Comparison of ENCODE assay signal across 30 mouse cellular contexts in the genomic region with DNA sequence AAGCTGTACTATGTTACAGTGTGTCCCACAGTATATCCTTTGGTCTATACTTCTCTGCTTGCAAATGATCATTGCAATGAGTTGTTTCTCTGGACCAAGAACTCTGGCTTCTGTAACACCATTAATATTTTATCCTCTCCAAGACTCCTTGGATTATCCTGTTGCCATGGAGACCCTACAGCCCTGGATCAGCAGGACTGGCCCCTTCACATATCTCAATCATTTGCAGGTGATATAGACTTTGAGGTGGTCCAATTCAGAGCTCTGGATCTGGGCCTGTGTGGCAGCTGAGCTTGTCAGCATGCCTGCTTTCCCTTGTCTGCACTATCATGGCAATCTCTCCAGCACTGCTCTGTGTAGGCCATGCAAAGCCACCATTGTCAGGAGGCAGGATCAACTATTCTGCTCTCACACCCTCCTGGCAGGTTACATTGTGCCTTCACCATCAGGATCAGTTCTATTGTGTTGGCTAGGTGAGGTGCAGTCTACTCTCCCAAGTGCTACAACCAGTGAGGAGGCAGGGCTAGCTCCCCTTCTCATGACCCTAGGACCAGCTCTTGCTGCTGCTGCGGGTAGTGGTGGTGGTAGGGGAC.
DNase-seq lines count a peak whose midpoint lies in the region; ATAC-seq and TF ChIP-seq lines count a peak whose summit lies in the region.
"Had no signal": no experiment of that assay in that cellular context is flagged by ENCODE, and none has a peak within 500 bp of the region (broad histone marks: within the 10 kb centered on the region; RNA-seq: fewer than 3 reads in every experiment).

No protein-coding gene starts in this region.

- no peaks in the 10 kb centered on the region for H3K4me1 ChIP-seq in hindbrain, embryonic 11.5 days (replicated peaks; ENCODE audit: control insufficient read depth, insufficient read depth, low read length)
- no peaks in the 10 kb centered on the region for H3K4me1 ChIP-seq in hindbrain, embryonic 10.5 days (replicated peaks)
- H3K4me1 ChIP-seq in midbrain, embryonic 14.5 days (ENCODE audit: control insufficient read depth, insufficient read depth, low read length) = no peaks in the 10 kb centered on the region
- H3K4me1 ChIP-seq in midbrain, embryonic 10.5 days = no peaks in the 10 kb centered on the region
- no peaks in the 10 kb centered on the region for H3K4me1 ChIP-seq in hindbrain, embryonic 16.5 days (ENCODE audit: control insufficient read depth, insufficient read depth, low read depth, low read length)
- H3K4me1 ChIP-seq in midbrain, postnatal 0 days (ENCODE audit: insufficient read depth, low read length) = no peaks in the 10 kb centered on the region
- H3K4me1 ChIP-seq: embryonic facial prominence, embryonic 12.5 days; forebrain, embryonic 10.5 days; limb, embryonic 10.5 days; limb, embryonic 15.5 days; midbrain, embryonic 12.5 days; neural tube, embryonic 12.5 days had no signal

- H3K9me3 ChIP-seq in hindbrain, embryonic 11.5 days (ENCODE audit: control insufficient read depth, low read length) = no peaks in the 10 kb centered on the region
- H3K9me3 ChIP-seq in hindbrain, embryonic 10.5 days = no peaks in the 10 kb centered on the region
- no peaks in the 10 kb centered on the region for H3K9me3 ChIP-seq in midbrain, embryonic 14.5 days (ENCODE audit: control insufficient read depth, low read length)
- H3K9me3 ChIP-seq in midbrain, embryonic 10.5 days (replicated peaks) = no peaks in the 10 kb centered on the region
- no peaks in the 10 kb centered on the region for H3K9me3 ChIP-seq in hindbrain, embryonic 16.5 days (ENCODE audit: control insufficient read depth, low read length)
- no peaks in the 10 kb centered on the region for H3K9me3 ChIP-seq in midbrain, postnatal 0 days (ENCODE audit: low read length)
- H3K9me3 ChIP-seq: embryonic facial prominence, embryonic 12.5 days; forebrain, embryonic 10.5 days; G1E; limb, embryonic 10.5 days; limb, embryonic 15.5 days; liver, embryonic 13.5 days; midbrain, embryonic 12.5 days; neural tube, embryonic 12.5 days had no signal

- H3K27ac ChIP-seq in hindbrain, embryonic 11.5 days (ENCODE audit: low read depth, low read length) = no peak overlapping the region
- no peak overlapping the region for H3K27ac ChIP-seq in hindbrain, embryonic 10.5 days
- no peak overlapping the region for H3K27ac ChIP-seq in midbrain, embryonic 14.5 days (replicated peaks; ENCODE audit: low read depth, low read length)
- H3K27ac ChIP-seq in midbrain, embryonic 10.5 days (replicated peaks) = no peak overlapping the region
- no peak overlapping the region for H3K27ac ChIP-seq in hindbrain, embryonic 16.5 days (ENCODE audit: low read depth, low read length)
- no peak overlapping the region for H3K27ac ChIP-seq in midbrain, postnatal 0 days (ENCODE audit: low read depth, low read length)
- H3K27ac ChIP-seq: embryonic facial prominence, embryonic 12.5 days; forebrain, embryonic 10.5 days; kidney, postnatal 0 days; limb, embryonic 10.5 days; limb, embryonic 15.5 days; liver, embryonic 13.5 days; midbrain, embryonic 12.5 days; neural tube, embryonic 12.5 days had no signal

- H3K9ac ChIP-seq in hindbrain, embryonic 11.5 days (ENCODE audit: low read depth, low read length) = no peak overlapping the region
- H3K9ac ChIP-seq in midbrain, embryonic 14.5 days (replicated peaks; ENCODE audit: low read length) = no peak overlapping the region
- H3K9ac ChIP-seq in hindbrain, embryonic 16.5 days (ENCODE audit: low read depth, low read length) = no peak overlapping the region
- no peak overlapping the region for H3K9ac ChIP-seq in midbrain, postnatal 0 days (replicated peaks; ENCODE audit: low read length, poor library complexity, severe bottlenecking)
- H3K9ac ChIP-seq: embryonic facial prominence, embryonic 12.5 days; limb, embryonic 15.5 days; liver, embryonic 13.5 days; midbrain, embryonic 12.5 days; neural tube, embryonic 12.5 days had no signal

- WGBS in hindbrain, embryonic 11.5 days = 95% methylated on average over 1 of the region's 1 CpGs
- 95% methylated on average over 1 of the region's 1 CpGs for WGBS in hindbrain, embryonic 10.5 days
- WGBS in midbrain, embryonic 14.5 days = 90% methylated on average over 1 of the region's 1 CpGs
- WGBS in midbrain, embryonic 10.5 days = 86% methylated on average over 1 of the region's 1 CpGs
- WGBS in hindbrain, embryonic 16.5 days = 100% methylated on average over 1 of the region's 1 CpGs
- 100% methylated on average over 1 of the region's 1 CpGs for WGBS in midbrain, postnatal 0 days

- no peak overlapping the region for H3K4me3 ChIP-seq in hindbrain, embryonic 11.5 days (ENCODE audit: low read depth, low read length)
- no peak overlapping the region for H3K4me3 ChIP-seq in hindbrain, embryonic 10.5 days
- no peak overlapping the region for H3K4me3 ChIP-seq in midbrain, embryonic 14.5 days (replicated peaks; ENCODE audit: low read depth, low read length)
- H3K4me3 ChIP-seq in midbrain, embryonic 10.5 days = no peak overlapping the region
- no peak overlapping the region for H3K4me3 ChIP-seq in hindbrain, embryonic 16.5 days (ENCODE audit: low read length)
- H3K4me3 ChIP-seq in midbrain, postnatal 0 days (ENCODE audit: low read depth, low read length) = no peak overlapping the region
- H3K4me3 ChIP-seq: embryonic facial prominence, embryonic 12.5 days; forebrain, embryonic 10.5 days; limb, embryonic 10.5 days; limb, embryonic 15.5 days; liver, embryonic 13.5 days; midbrain, embryonic 12.5 days; myocyte; neural tube, embryonic 12.5 days had no signal

- no peak for TF ChIP-seq CTCF in midbrain, postnatal 0 days (IDR thresholded peaks at IDR 0.05)

- 0 out of 2 replicates have a peak, but pooled peaks have one; percentile 31 for ATAC-seq in hindbrain, embryonic 11.5 days (ENCODE audit: low FRiP score)
- ATAC-seq in midbrain, embryonic 14.5 days (ENCODE audit: low FRiP score, low TSS enrichment) = 0 out of 2 replicates have a peak, but pooled peaks have one; percentile 14
- ATAC-seq in hindbrain, embryonic 16.5 days = peak; percentile 37; the same call in 1 of the 2 replicates
- peak; percentile 71 for ATAC-seq in midbrain, postnatal 0 days (ENCODE audit: low FRiP score)
- ATAC-seq: forebrain, embryonic 16.5 days; intestine, embryonic 16.5 days; lung, postnatal 0 days had no signal

- H3K4me2 ChIP-seq in hindbrain, embryonic 11.5 days (replicated peaks; ENCODE audit: low read depth, low read length) = no peak overlapping the region
- H3K4me2 ChIP-seq in midbrain, embryonic 14.5 days (ENCODE audit: low read length) = no peak overlapping the region
- no peak overlapping the region for H3K4me2 ChIP-seq in hindbrain, embryonic 16.5 days (ENCODE audit: low read length)
- H3K4me2 ChIP-seq in midbrain, postnatal 0 days (ENCODE audit: low read depth, low read length, poor library complexity, severe bottlenecking) = no peak overlapping the region
- H3K4me2 ChIP-seq: embryonic facial prominence, embryonic 12.5 days; limb, embryonic 15.5 days; liver, embryonic 13.5 days; midbrain, embryonic 12.5 days; neural tube, embryonic 12.5 days had no signal

- no peaks in the 10 kb centered on the region for H3K27me3 ChIP-seq in hindbrain, embryonic 11.5 days (ENCODE audit: control insufficient read depth, insufficient read depth, low read length)
- no peaks in the 10 kb centered on the region for H3K27me3 ChIP-seq in hindbrain, embryonic 10.5 days (ENCODE audit: insufficient read depth, poor library complexity, severe bottlenecking)
- H3K27me3 ChIP-seq in midbrain, embryonic 14.5 days (ENCODE audit: control insufficient read depth, insufficient read depth, low read length) = no peaks in the 10 kb centered on the region
- H3K27me3 ChIP-seq in midbrain, embryonic 10.5 days (ENCODE audit: low read depth, poor library complexity, severe bottlenecking) = no peaks in the 10 kb centered on the region
- H3K27me3 ChIP-seq in hindbrain, embryonic 16.5 days (replicated peaks; ENCODE audit: control insufficient read depth, insufficient read depth, low read length) = no peaks in the 10 kb centered on the region
- H3K27me3 ChIP-seq in midbrain, postnatal 0 days (ENCODE audit: insufficient read depth, low read length) = no peaks in the 10 kb centered on the region
- H3K27me3 ChIP-seq: embryonic facial prominence, embryonic 12.5 days; limb, embryonic 15.5 days; liver, embryonic 13.5 days; midbrain, embryonic 12.5 days; neural tube, embryonic 12.5 days had no signal

- no peak for DNase-seq in hindbrain, embryonic 11.5 days (ENCODE audit: low spot score)
- no peak for DNase-seq in hindbrain, embryonic 10.5 days (ENCODE audit: low spot score)
- peak; percentile 25 for DNase-seq in midbrain, embryonic 14.5 days
- DNase-seq in midbrain, embryonic 10.5 days (ENCODE audit: low spot score) = no peak
- no peak for DNase-seq in midbrain, postnatal 0 days (ENCODE audit: low spot score)
- DNase-seq in layer of hippocampus, adult 9-11 months = no peak
- DNase-seq: adrenal gland, adult 8-10 months; cerebellum, adult 9-10 months; cerebellum, postnatal 36 days; heart, postnatal 14 days; kidney, adult 8-10 months; kidney, postnatal 4 days; layer of hippocampus, postnatal 36 days; liver, embryonic 13.5 days; lung, adult 18-20 months; lung, postnatal 4 days; thymus, postnatal 14 days had no signal

- no peaks in the 10 kb centered on the region for H3K36me3 ChIP-seq in hindbrain, embryonic 11.5 days (ENCODE audit: control insufficient read depth, insufficient read depth, low read length)
- H3K36me3 ChIP-seq in hindbrain, embryonic 10.5 days = no peaks in the 10 kb centered on the region
- no peaks in the 10 kb centered on the region for H3K36me3 ChIP-seq in midbrain, embryonic 14.5 days (ENCODE audit: control insufficient read depth, insufficient read depth, low read length)
- no peaks in the 10 kb centered on the region for H3K36me3 ChIP-seq in midbrain, embryonic 10.5 days
- H3K36me3 ChIP-seq in hindbrain, embryonic 16.5 days (ENCODE audit: control insufficient read depth, insufficient read depth, low read length) = no peaks in the 10 kb centered on the region
- H3K36me3 ChIP-seq in midbrain, postnatal 0 days (ENCODE audit: insufficient read depth, low read length) = no peaks in the 10 kb centered on the region
- H3K36me3 ChIP-seq: embryonic facial prominence, embryonic 12.5 days; forebrain, embryonic 10.5 days; G1E; limb, embryonic 10.5 days; limb, embryonic 15.5 days; liver, embryonic 13.5 days; midbrain, embryonic 12.5 days; neural tube, embryonic 12.5 days had no signal

Comparison
In these comparisons a context has a peak if more than half of its experiments do, and no peak if none do; other contexts are left out.
1. ATAC-seq: peak in every context shown above with its lines; median percentile 71 in midbrain, postnatal 0 days; 37 in hindbrain, embryonic 16.5 days; 31 in hindbrain, embryonic 11.5 days; 14 in midbrain, embryonic 14.5 days.